Mouse (Mus musculus): ENCODE measurements at regions not wholly inside any gene's neighbourhood (a gene's known extent, or its start where the extent isn't known, plus 50 kb on each side); places are given as distances from the start of the nearest gene placed in this dataset.
A peak's percentile ranks its signal among the peaks of the same experiment; 100 is the strongest.

- no peak for DNase-seq (ENCODE audit: low spot score in 2 of 2)
Observed at GRCm38 (mm10) chr9:115361191-115361590, 51.0 kb upstream of the Stt3b start.

DNA sequence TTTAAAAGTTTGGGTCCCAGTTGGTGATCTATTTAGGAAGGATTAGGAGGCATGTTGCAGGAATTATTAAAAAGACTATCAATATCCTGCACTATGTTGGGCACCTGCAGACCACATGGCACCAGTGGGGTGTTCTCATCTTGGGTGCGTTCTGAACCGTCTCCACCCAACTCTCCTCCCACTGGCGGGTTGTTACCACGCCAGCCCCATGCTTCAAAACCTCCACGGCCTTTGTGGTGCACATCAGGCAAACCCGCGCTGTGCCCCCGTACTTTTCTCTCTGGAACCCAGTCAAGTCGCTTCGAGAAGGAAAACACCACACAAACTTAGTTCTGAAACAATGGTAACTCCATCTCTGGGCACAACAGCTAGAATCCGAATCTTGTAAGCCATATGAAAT is 51.7 kb upstream of the Stt3b start:
- DNase-seq (ENCODE audit: low spot score in 2 of 2) = no peak

GRCm38 (mm10) chr9:115362486-115362885 is 52.3 kb upstream of the Stt3b start:
- no peak for DNase-seq (ENCODE audit: low spot score in 2 of 2)

DNA sequence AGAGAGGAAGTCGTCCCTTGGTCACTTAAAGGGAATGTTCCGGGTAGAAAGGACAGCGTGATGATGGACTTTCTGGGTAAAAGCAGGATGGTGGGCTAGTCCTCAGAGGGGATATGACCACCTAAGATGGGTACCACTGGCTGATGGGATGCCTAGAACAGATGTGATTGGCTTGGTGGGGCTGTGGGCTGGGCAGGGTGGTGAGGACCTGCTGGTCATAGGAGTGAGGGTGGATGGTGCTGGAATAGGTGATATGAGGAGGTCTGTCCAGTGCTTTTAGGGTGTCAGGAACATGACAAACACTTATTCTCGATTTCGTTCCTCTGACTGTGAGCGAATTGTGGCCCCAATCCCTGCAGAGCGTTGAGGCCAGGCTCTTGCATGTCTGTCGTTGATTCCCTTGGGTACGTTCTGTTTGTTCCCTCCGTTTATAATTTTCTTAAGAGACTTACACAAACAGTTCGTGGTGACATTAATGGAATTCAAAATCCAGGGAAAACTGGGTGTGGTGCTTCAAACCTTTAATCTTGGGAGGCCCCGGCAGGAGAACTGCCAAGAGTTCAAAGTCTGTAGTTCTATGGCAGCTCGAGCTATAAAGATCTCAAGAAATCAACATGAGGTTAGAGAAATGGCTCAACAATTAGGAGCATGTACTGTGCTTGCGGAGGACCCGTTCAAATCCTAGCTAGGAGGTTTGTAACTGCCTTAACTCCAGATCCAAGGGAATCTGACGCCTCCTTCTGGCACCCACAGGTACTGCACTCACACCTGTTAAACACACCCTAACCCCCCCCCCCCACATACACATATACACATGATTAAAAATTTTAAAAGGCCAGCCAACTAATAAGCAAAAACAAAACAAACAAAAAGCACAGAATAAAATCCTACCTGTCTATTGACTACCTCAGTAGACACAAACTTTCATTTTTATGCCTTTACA is 55.0 kb upstream of the Stt3b start:
- DNase-seq (ENCODE audit: low spot score in 2 of 2) = peak in 1 of 2 experiments; percentile 32

DNA sequence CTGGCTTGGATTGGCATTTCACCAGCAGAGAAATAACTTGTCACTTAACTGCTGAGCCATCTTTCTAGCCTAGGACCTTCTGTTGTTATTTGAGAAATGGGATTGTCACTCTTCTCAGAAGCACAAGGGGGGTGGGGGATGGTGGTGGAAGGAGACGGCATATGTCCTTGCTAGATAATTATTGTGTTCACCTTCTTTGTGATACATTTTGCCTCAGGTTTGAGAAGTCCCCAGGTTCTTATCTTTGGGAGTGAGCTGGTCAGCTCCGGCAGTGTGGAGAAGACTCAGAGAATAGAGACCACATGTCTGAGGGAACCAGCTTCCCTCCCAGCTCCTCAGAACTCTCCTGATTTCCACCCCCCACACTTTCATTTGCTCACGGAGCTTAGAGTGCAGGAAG is 57.6 kb upstream of the Stt3b start:
- no peak for DNase-seq (ENCODE audit: low spot score in 2 of 2)

DNA sequence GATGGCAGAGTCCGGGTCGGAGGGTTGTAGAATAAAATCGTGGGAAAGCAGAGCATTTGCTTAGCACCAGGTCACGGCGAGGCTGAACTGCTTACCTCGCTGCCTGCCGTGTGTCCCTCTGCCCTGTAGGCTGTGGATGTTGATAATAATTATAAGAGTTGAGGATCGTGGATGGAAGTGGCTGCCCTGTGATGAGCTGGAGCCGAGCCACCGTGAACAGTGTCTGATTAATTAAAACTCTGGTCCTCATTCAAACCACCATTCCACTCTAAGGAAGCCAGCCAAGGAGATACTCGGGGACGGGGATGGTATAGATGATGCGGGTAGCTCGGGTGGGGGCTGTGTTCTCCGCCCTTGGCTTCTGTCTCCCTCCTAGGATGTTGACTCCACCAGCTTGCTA is 70.1 kb upstream of the Stt3b start:
- no peak for DNase-seq (ENCODE audit: low spot score in 2 of 2)

- DNase-seq (ENCODE audit: low spot score in 2 of 2) = no peak
Observed at GRCm38 (mm10) chr9:115382824-115383475, 72.7 kb upstream of the Stt3b start.

GRCm38 (mm10) chr9:115383935-115384334 is 73.7 kb upstream of the Stt3b start:
- no peak for DNase-seq (ENCODE audit: low spot score in 2 of 2)

DNA sequence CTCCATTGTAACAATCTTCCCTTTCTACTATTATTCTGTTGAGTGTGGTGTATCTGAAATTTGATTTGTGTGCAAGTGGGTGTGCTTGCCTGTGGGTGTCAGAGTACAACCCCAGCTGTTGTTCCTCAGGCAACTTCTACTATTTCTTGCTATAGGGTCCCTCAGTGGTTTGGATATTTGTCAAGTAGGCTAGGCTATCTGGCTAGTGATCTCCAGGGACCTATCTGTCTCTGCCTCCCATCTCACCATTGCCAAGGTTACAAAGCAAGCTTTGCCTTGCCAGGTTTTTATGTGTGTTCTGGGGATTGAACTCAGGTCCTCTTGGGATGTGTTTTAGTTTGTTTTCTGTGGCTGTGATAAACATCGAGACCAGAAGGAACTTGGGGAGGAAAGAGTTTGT is 74.1 kb upstream of the Stt3b start:
- DNase-seq (ENCODE audit: low spot score in 2 of 2) = no peak

GRCm38 (mm10) chr9:115387471-115388360 is 77.5 kb upstream of the Stt3b start:
- peak in 1 of 2 experiments; percentile 20 for DNase-seq (ENCODE audit: low spot score in 2 of 2)

DNA sequence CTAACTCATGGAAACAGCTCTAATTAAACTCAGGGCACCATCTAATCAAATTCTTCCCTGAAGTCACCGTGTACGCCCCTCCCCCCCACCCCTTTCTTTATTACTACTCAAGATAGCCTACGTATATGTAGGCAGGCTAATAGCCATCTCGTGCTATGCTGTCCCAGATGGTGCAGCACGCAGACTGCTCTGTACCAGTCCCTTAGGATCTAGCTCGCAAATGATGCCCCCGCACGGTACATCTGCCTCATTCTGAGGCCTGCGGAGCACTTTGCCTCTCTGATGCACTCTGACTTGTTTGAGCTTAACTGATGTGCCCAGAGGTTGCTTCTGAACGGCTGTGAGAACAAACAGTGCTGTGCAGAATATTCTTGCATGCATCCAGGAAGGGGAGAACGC is 78.1 kb upstream of the Stt3b start:
- DNase-seq (ENCODE audit: low spot score in 2 of 2) = no peak

DNA sequence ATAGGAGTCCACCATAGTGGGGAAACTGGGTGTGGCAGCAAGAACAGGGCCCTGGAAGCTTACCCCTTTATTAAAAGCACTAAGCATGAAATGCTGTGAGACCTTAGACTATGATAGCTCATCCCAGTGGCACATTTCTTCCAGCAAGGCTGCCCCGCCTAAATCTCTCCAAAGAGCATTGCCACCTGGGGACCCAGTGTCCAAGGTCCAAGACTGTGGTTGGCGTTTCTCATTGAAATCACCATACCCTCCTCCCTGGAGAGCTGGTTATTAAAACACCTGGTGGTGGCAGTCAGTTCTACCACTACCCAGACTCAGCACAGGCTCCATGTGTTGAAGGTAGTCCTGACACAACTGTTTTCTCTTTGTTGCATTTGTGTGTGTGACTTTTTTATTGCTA is 78.9 kb upstream of the Stt3b start:
- DNase-seq (ENCODE audit: low spot score in 2 of 2) = no peak

GRCm38 (mm10) chr9:115390880-115391281 is 80.7 kb upstream of the Stt3b start:
- peak; percentile 11 to 50 for DNase-seq (ENCODE audit: low spot score in 2 of 2)

DNA sequence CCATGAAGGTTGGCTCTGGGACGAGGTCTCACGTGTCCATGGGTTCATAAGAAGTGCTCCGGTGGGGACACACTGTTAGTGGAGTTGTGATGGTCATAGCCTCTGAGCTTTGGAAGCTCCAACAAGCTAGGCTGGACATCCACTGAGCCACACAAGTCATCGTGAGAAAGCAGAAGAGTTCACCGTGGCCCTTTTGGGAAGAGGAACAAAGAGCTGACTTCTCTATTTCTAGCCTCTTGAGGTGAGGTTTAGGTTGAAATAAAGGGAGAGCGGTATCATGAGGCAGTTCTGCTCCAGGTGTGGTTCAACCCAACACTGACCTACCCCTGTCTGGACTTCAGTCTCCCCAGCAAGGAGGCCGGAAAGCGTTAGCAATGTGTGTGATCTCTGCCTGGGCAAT is 85.3 kb upstream of the Stt3b start:
- no peak for DNase-seq (ENCODE audit: low spot score in 2 of 2)

DNA sequence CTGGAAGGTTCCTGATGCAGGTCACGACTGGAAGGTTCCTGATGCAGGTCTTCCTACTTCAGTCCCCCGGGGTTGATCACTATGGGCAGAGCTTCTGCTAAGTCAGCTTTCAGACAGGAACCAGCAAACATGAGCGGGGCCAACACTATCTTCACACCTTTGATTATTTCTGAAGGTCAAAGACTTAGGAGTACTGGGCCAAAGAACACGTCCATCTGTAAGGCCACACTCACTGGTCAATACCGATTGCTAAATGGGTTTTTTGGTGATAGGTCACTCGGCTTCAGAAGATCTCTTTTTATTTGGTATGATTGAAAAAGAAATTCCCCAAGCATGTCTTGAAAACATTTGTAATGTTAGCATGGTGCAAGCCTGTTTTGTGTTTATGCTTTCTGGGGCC is 90.2 kb upstream of the Stt3b start:
- no peak for DNase-seq (ENCODE audit: low spot score in 2 of 2)

DNA sequence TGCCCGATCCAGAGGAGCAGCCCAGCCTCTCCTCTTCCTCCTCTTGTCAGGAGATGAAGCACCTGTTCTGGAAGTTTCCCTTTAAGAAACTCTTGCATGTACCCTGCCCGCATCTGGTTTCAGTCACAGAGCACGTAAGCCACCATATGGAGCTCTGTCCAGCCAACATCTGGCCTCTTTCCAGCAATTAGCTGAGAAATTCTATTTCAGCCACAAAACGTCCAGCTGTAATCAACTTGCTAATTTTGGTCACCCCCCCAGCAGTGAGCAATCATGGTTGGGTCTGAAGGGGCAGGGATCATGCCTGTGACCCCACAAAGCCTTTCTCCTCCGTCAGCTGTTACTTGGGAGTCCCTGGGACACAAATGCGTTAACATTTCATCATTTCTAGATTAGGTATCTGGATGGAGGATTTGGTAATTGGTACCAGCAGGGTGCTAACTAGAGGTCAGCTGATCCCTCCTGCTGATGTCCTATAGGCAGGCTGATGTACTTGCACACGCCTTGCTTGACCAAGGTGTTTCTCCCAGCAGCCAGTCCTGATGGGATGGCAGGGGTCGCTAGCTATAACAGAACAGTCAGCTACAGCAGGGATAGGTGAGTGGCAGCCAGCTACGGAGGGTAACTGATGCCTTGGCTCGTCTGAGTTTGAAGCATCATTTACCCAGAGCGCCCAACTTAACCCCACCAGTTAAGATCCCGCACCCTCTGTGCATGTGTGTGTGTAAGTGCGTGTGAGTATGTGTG is 91.4 kb upstream of the Stt3b start:
- no peak for DNase-seq (ENCODE audit: low spot score in 2 of 2)

DNA sequence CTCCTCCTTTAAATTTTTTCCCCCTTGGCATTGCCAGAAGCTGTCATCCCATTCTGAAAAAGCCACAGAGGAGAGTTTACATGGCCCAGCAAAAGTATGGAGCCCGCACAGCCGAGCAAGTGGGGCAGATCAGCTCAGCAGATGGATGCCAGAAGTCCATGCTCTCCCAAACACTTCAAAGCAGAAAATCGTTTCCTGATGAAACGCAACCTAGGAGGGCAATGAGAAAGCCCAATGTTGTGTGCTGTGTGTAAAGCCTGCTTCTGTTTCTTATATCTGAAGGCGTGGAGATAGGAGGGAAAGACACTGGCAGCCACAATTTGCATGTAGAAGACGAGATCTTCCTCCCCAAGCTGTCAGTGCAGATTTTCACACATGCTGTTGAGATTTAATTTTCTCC is 92.4 kb upstream of the Stt3b start:
- no peak for DNase-seq (ENCODE audit: low spot score in 2 of 2)

GRCm38 (mm10) chr9:115403354-115403968 is 93.2 kb upstream of the Stt3b start:
- no peak for DNase-seq (ENCODE audit: low spot score in 2 of 2)

- DNase-seq (ENCODE audit: low spot score in 2 of 2) = no peak
Observed at GRCm38 (mm10) chr9:115407901-115408470, 97.8 kb upstream of the Stt3b start.

GRCm38 (mm10) chr9:115408886-115409285 is 98.7 kb upstream of the Stt3b start:
- no peak for DNase-seq (ENCODE audit: low spot score in 2 of 2)

DNA sequence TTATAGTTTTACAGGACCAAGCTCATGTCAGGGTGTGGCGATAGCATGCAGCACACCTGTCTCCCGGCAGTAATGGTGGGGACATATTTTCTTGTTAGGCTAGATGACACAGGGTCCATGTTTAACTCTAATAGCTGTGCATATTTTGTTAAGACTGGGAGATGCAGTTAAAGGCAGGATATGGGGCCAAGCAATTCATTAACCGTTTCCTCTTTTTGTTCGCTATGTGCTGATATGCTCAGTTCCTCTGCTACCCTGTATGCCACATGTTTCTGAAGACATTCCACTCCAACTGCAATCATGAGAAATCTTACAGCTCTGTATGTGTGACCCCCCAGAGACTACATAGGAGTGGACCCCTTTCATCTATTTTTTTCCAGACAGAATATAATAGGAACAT is 104.0 kb upstream of the Stt3b start:
- DNase-seq (ENCODE audit: low spot score in 2 of 2) = no peak

Measured in spleen, postnatal 10 days (tissue).